Mouse (Mus musculus) heart, embryonic 16.5 days (tissue): ENCODE measurements at regions not wholly inside any gene's neighbourhood (a gene's known extent, or its start where the extent isn't known, plus 50 kb on each side); places are given as distances from the start of the nearest gene placed in this dataset.

Source experiments
- ATAC-seq: fragments of 200-750 bp; cut with Nextera tagmentation; replicated peaks from 2 replicates; pipeline ENCODE4 v1.8.0; 2017; ENCODE audit warnings: moderate number of reproducible peaks; ENCODE audit not compliant: insufficient read depth, low FRiP score; ENCODE audit errors: extremely low read depth
- H3K27ac ChIP-seq: fragments of 300-500 bp; sonication (generic); 2 replicates; pipeline ENCODE4 v1.5.1; 2014; ENCODE audit warnings: mild to moderate bottlenecking, low read length, control low read depth, moderate library complexity
- H3K27me3 ChIP-seq: fragments of 300-500 bp; sonication (generic); 2 replicates; pipeline ENCODE4 v1.6.1; 2014; ENCODE audit warnings: low read length, mixed read lengths; ENCODE audit not compliant: control insufficient read depth, insufficient read depth
- H3K36me3 ChIP-seq: fragments of 300-500 bp; sonication (generic); 2 replicates; pipeline ENCODE4 v1.6.1; 2014; ENCODE audit not compliant: control insufficient read depth, insufficient read depth
- H3K4me1 ChIP-seq: fragments of 300-500 bp; sonication (generic); 2 replicates; pipeline ENCODE4 v1.6.1; 2014; ENCODE audit warnings: low read length, mixed read lengths; ENCODE audit not compliant: control insufficient read depth, insufficient read depth
- H3K4me2 ChIP-seq: fragments of 300-500 bp; sonication (generic); 2 replicates; pipeline ENCODE4 v1.6.1; 2014; ENCODE audit warnings: low read depth, mild to moderate bottlenecking, control low read depth, low read length
- H3K4me3 ChIP-seq: fragments of 300-500 bp; sonication (generic); 2 replicates; pipeline ENCODE4 v1.5.1; 2014; ENCODE audit warnings: mild to moderate bottlenecking, control low read depth, low read length
- H3K9ac ChIP-seq: fragments of 300-500 bp; sonication (generic); 2 replicates; pipeline ENCODE4 v1.6.1; 2014; ENCODE audit warnings: low read length, control low read depth
- H3K9me3 ChIP-seq: fragments of 300-500 bp; sonication (generic); replicated peaks from 2 replicates; pipeline ENCODE4 v1.6.1; 2016; ENCODE audit warnings: low read length; ENCODE audit not compliant: control insufficient read depth
- WGBS: fragments of 180-500 bp; shearing (Covaris S2); extraction: QIAGEN DNeasy Blood & Tissue Kit; methylation state at CpG from one replicate; pipeline ENCODE4 v1.1.7; 2014; 5-methylcytosine and 5-hydroxymethylcytosine counted together

- H3K9ac ChIP-seq = no peak overlapping the region
Observed at GRCm38 (mm10) chr6:95999441-95999840, 113.5 kb upstream of the Fam19a1 start.

GRCm38 (mm10) chr6:96000011-96000476, 112.9 kb upstream of the Fam19a1 start:
- H3K36me3 ChIP-seq = no peaks in the 10 kb centered on the region
- H3K9ac ChIP-seq = no peak overlapping the region
- WGBS = 80% methylated on average over 10 of the region's 10 CpGs
- H3K27ac ChIP-seq = no peak overlapping the region
- no peaks in the 10 kb centered on the region for H3K9me3 ChIP-seq
- no peaks in the 10 kb centered on the region for H3K4me1 ChIP-seq
- H3K4me3 ChIP-seq = no peak overlapping the region
- no peaks in the 10 kb centered on the region for H3K27me3 ChIP-seq
- ATAC-seq = no peak
- H3K4me2 ChIP-seq = no peak overlapping the region

More at GRCm38 (mm10) chr6:95999441-95999840, 113.5 kb upstream of the Fam19a1 start:
- Histone ChIP-seq H3K4me3 (no peak overlapping the region), H3K36me3 (no peaks in the 10 kb centered on the region), H3K27ac (no peak overlapping the region), H3K27me3 (no peaks in the 10 kb centered on the region), H3K4me1 (no peaks in the 10 kb centered on the region), H3K9me3 (no peaks in the 10 kb centered on the region), H3K4me2 (no peak overlapping the region)
- WGBS = 83% methylated on average over 5 of the region's 5 CpGs
- no peak for ATAC-seq

GRCm38 (mm10) chr6:96011299-96011698, 101.7 kb upstream of the Fam19a1 start:
- Histone ChIP-seq H3K4me3 (no peak overlapping the region), H3K9ac (no peak overlapping the region), H3K4me1 (no peaks in the 10 kb centered on the region), H3K27ac (no peak overlapping the region), H3K9me3 (no peaks in the 10 kb centered on the region), H3K36me3 (no peaks in the 10 kb centered on the region), H3K27me3 (no peaks in the 10 kb centered on the region), H3K4me2 (no peak overlapping the region)
- WGBS = 69% methylated on average over 5 of the region's 5 CpGs
- no peak for ATAC-seq

GRCm38 (mm10) chr6:96028022-96028704, 84.8 kb upstream of the Fam19a1 start:
- no peaks in the 10 kb centered on the region for H3K4me1 ChIP-seq
- no peak overlapping the region for H3K9ac ChIP-seq
- H3K36me3 ChIP-seq = no peaks in the 10 kb centered on the region
- WGBS = 53% methylated on average over 7 of the region's 7 CpGs
- H3K4me3 ChIP-seq = no peak overlapping the region
- H3K27ac ChIP-seq = no peak overlapping the region
- ATAC-seq = no peak
- H3K27me3 ChIP-seq = no peaks in the 10 kb centered on the region
- no peaks in the 10 kb centered on the region for H3K9me3 ChIP-seq
- H3K4me2 ChIP-seq = no peak overlapping the region

DNA sequence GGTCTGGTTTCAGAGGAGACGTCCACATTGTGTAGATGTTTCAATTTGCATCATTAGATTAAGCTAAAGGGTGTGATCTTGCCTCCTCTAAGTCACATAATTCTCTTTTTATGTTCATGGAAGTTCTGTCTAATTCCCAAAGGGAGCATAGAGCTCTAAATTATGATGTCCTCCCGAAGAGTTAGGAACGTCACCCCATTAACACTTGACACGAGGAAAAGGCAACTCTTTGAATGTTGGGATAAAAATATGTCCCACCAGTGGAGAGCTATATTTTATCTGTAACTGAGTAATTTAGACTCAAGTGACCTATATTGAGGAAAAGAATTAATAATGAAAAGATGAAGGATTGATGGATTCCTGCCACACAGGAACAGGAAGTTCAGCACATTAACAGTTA, 69.2 kb upstream of the Fam19a1 start:
- ATAC-seq = no peak
- H3K4me2 ChIP-seq = no peak overlapping the region
- 49% methylated on average over 4 of the region's 4 CpGs for WGBS

GRCm38 (mm10) chr6:96053476-96053875, 59.5 kb upstream of the Fam19a1 start:
- Histone ChIP-seq H3K27ac (no peak overlapping the region), H3K27me3 (no peaks in the 10 kb centered on the region), H3K4me1 (no peaks in the 10 kb centered on the region), H3K4me3 (no peak overlapping the region), H3K9me3 (no peaks in the 10 kb centered on the region), H3K9ac (no peak overlapping the region), H3K36me3 (no peaks in the 10 kb centered on the region), H3K4me2 (no peak overlapping the region)
- WGBS = 80% methylated on average over 4 of the region's 4 CpGs
- ATAC-seq = no peak

More for the DNA sequence above, 69.2 kb upstream of the Fam19a1 start:
- H3K36me3 ChIP-seq = no peaks in the 10 kb centered on the region
- no peak overlapping the region for H3K27ac ChIP-seq
- no peaks in the 10 kb centered on the region for H3K4me1 ChIP-seq
- H3K9ac ChIP-seq = no peak overlapping the region
- no peaks in the 10 kb centered on the region for H3K27me3 ChIP-seq
- H3K9me3 ChIP-seq = no peaks in the 10 kb centered on the region
- H3K4me3 ChIP-seq = no peak overlapping the region

DNA sequence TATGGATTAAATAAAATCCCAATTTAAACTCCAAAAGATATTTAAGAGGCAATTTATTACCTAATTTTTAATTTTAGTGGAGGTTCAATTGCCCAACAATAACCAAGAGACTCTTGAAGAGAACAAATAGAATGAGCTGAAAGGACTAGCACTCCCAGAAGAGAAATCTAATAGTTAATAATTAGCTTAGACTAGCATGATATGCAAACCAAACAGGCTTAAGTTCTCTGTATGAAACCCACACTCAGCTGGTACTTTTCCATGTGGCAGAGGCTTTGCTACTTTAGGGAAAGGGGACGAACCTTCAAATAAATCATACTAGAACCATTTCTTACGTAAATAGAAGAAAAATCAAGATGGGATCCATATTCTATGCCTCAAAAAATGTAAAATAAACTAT, 55.9 kb upstream of the Fam19a1 start:
- H3K4me3 ChIP-seq = no peak overlapping the region
- H3K27me3 ChIP-seq = no peaks in the 10 kb centered on the region
- H3K36me3 ChIP-seq = no peaks in the 10 kb centered on the region
- no peak overlapping the region for H3K4me2 ChIP-seq
- H3K9ac ChIP-seq = no peak overlapping the region
- no peak overlapping the region for H3K27ac ChIP-seq
- no peaks in the 10 kb centered on the region for H3K4me1 ChIP-seq
- no peaks in the 10 kb centered on the region for H3K9me3 ChIP-seq
- no peak for ATAC-seq
- 64% methylated on average over 2 of the region's 2 CpGs for WGBS

DNA sequence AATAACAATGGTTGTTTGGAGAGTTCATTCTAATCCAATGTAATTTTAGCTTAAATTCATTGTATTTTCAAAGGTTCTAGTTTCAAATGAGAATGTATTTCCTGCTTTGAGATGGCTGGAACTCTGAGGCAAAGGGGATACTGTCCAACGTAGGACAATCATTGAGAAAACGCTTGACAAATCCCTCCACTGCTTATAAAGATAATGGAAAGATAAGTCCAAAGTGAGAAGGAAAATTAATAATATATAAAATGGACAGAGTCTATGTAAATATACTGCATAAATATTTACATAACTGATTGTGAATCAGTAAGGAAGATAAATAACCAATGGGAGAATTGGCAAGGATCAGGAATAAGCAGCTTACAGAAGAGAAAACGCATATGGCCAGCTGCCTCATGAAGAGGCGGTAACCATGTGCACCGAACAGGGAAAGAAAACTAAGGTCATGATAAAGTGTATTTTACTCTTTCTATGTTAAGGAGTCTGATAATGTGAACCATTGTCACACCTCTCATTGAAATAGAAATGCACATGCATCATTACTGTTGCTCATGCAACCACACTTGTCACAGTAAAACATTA, 55.3 kb upstream of the Fam19a1 start:
- no peak for ATAC-seq
- 66% methylated on average over 5 of the region's 5 CpGs for whole genome bisulfite sequencing

GRCm38 (mm10) chr6:96061979-96062378, 51.0 kb upstream of the Fam19a1 start:
- no peak overlapping the region for H3K9ac ChIP-seq
- no peaks in the 10 kb centered on the region for H3K36me3 ChIP-seq
- H3K4me3 ChIP-seq = no peak overlapping the region
- no peak overlapping the region for H3K27ac ChIP-seq
- no peaks in the 10 kb centered on the region for H3K4me1 ChIP-seq
- no peaks in the 10 kb centered on the region for H3K9me3 ChIP-seq
- WGBS = 75% methylated on average over 1 of the region's 1 CpGs
- no peaks in the 10 kb centered on the region for H3K27me3 ChIP-seq
- ATAC-seq = no peak
- H3K4me2 ChIP-seq = no peak overlapping the region

More for the DNA sequence above, 55.3 kb upstream of the Fam19a1 start:
- Histone ChIP-seq H3K4me1 (no peaks in the 10 kb centered on the region), H3K36me3 (no peaks in the 10 kb centered on the region), H3K27me3 (no peaks in the 10 kb centered on the region), H3K4me2 (no peak overlapping the region), H3K9ac (no peak overlapping the region), H3K9me3 (no peaks in the 10 kb centered on the region), H3K4me3 (no peak overlapping the region), H3K27ac (no peak overlapping the region)
